Mouse (Mus musculus): ENCODE data around the gene Zfp809. TPM values are rescaled to one million over a fixed set of nuclear protein-coding genes. Genes with fewer than 3 reads are reported as not detected.
"Not testable (repeated sequence)": the region's sequence is repeated elsewhere in the genome, so short reads cannot be mapped to it uniquely, and the experiment has no call there.

The Zfp809 gene
- 10 to 100 TPM; 24.9 to 25.5 TPM for total RNA-seq (2021)
- long read RNA-seq, partial matches to known transcripts, result 0 of 7 reads
- long read RNA-seq, other reads (novel, unspliced or antisense), result 2 of 7 reads

- DNase-seq (ENCODE audit: low spot score in 2 of 2), result peak; percentile 97 to 100
Measured at GRCm38 (mm10) chr9:22225581-22226388, at the start of gene Zfp809. TSS of gene Zfp809 (plus strand) at chr9:22225714.

GRCm38 (mm10) chr9:22188025-22188611 lies 37.4 kb upstream of the Zfp809 start, which contains the start of gene Zfp872:
TSS of gene Zfp872 (plus strand) at chr9:22188090.
- no peak for DNase-seq (ENCODE audit: low spot score in 2 of 2)

GRCm38 (mm10) chr9:22196412-22196811 lies 29.1 kb upstream of the Zfp809 start:
- no peak for DNase-seq (ENCODE audit: low spot score in 2 of 2)

GRCm38 (mm10) chr9:22213785-22214194 lies 11.7 kb upstream of the Zfp809 start:
- no peak for DNase-seq (ENCODE audit: low spot score in 2 of 2)

- no peak for DNase-seq (ENCODE audit: low spot score in 2 of 2)
Measured at GRCm38 (mm10) chr9:22214549-22214948, 11.0 kb upstream of the Zfp809 start.

GRCm38 (mm10) chr9:22216705-22217104 lies 8.8 kb upstream of the Zfp809 start:
- no peak for DNase-seq (ENCODE audit: low spot score in 2 of 2)

- DNase-seq (ENCODE audit: low spot score in 2 of 2), result no peak
Measured at GRCm38 (mm10) chr9:22217858-22218493, 7.5 kb upstream of the Zfp809 start.

- no peak for DNase-seq (ENCODE audit: low spot score in 2 of 2)
Measured at GRCm38 (mm10) chr9:22224066-22224465, 1.4 kb upstream of the Zfp809 start.

GRCm38 (mm10) chr9:22224536-22225503 lies 694 bp upstream of the Zfp809 start:
- DNase-seq (ENCODE audit: low spot score in 2 of 2), result peak in 1 of 2 experiments; percentile 20

- not testable (repeated sequence) for DNase-seq (ENCODE audit: low spot score in 2 of 2)
Measured at GRCm38 (mm10) chr9:22226389-22226673, 817 bp downstream of the Zfp809 start.

- DNase-seq (ENCODE audit: low spot score in 2 of 2), result no peak
Measured at GRCm38 (mm10) chr9:22226846-22227245, 1.3 kb downstream of the Zfp809 start.

- DNase-seq (ENCODE audit: low spot score in 2 of 2), result no peak
Measured at GRCm38 (mm10) chr9:22229386-22230026, 4.0 kb downstream of the Zfp809 start.

- no peak for DNase-seq (ENCODE audit: low spot score in 2 of 2)
Measured at GRCm38 (mm10) chr9:22230061-22230460, 4.5 kb downstream of the Zfp809 start.

GRCm38 (mm10) chr9:22230556-22230955 lies 5.0 kb downstream of the Zfp809 start:
- no peak for DNase-seq (ENCODE audit: low spot score in 2 of 2)

GRCm38 (mm10) chr9:22240001-22240400 lies 14.5 kb downstream of the Zfp809 start:
- DNase-seq (ENCODE audit: low spot score in 2 of 2), result no peak

- DNase-seq (ENCODE audit: low spot score in 2 of 2), result no peak
Measured at GRCm38 (mm10) chr9:22244242-22244641, 18.7 kb downstream of the Zfp809 start.

- no peak for DNase-seq (ENCODE audit: low spot score in 2 of 2)
Measured at GRCm38 (mm10) chr9:22256579-22256978, 31.1 kb downstream of the Zfp809 start.

- no peak for DNase-seq (ENCODE audit: low spot score in 2 of 2)
Measured at GRCm38 (mm10) chr9:22258784-22259183, 33.3 kb downstream of the Zfp809 start.

- DNase-seq (ENCODE audit: low spot score in 2 of 2), result peak; percentile 57 to 78
Measured at GRCm38 (mm10) chr9:22259184-22260091, 33.9 kb downstream of the Zfp809 start, which contains the start of gene Zfp599. TSS of gene Zfp599 (minus strand) at chr9:22259895.
